Mouse (Mus musculus) hindbrain, embryonic 11.5 days (tissue): Measurements from ENCODE around the gene Arhgap10. TPM values are rescaled to one million over a fixed set of nuclear protein-coding genes. Genes with fewer than 3 reads are reported as not detected.

Experiments
- ATAC-seq: fragments of 200-750 bp; cut with Nextera tagmentation; 2 replicates; pipeline ENCODE4 v1.8.0; 2017; ENCODE audit warnings: mild to moderate bottlenecking, moderate TSS enrichment, moderate library complexity; ENCODE audit not compliant: low FRiP score
- DNase-seq: peaks from one replicate; pipeline ENCODE4 v3.0.0-alpha.2; 2015; ENCODE audit warnings: low spot score
- H3K27ac ChIP-seq: fragments of 300-500 bp; sonication (generic); 2 replicates; pipeline ENCODE4 v1.5.1; 2014; ENCODE audit warnings: mild to moderate bottlenecking, low read depth, low read length
- H3K27me3 ChIP-seq: fragments of 300-500 bp; sonication (generic); 2 replicates; pipeline ENCODE4 v1.6.1; 2014; ENCODE audit warnings: mild to moderate bottlenecking, low read length, moderate library complexity, mixed read lengths; ENCODE audit not compliant: control insufficient read depth, insufficient read depth
- H3K36me3 ChIP-seq: fragments of 300-500 bp; sonication (generic); 2 replicates; pipeline ENCODE4 v1.6.1; 2014; ENCODE audit warnings: mild to moderate bottlenecking, low read length, moderate library complexity, mixed read lengths; ENCODE audit not compliant: control insufficient read depth, insufficient read depth
- H3K4me1 ChIP-seq: fragments of 300-500 bp; sonication (generic); replicated peaks from 2 replicates; pipeline ENCODE4 v1.6.1; 2014; ENCODE audit warnings: low read length, mixed read lengths; ENCODE audit not compliant: control insufficient read depth, insufficient read depth
- H3K4me2 ChIP-seq: fragments of 300-500 bp; sonication (generic); replicated peaks from 2 replicates; pipeline ENCODE4 v1.6.1; 2014; ENCODE audit warnings: mild to moderate bottlenecking, low read depth, low read length
- H3K4me3 ChIP-seq: fragments of 300-500 bp; sonication (generic); 2 replicates; pipeline ENCODE4 v1.5.1; 2014; ENCODE audit warnings: low read depth, low read length
- H3K9ac ChIP-seq: fragments of 300-500 bp; sonication (generic); 2 replicates; pipeline ENCODE4 v1.6.1; 2014; ENCODE audit warnings: low read depth, low read length
- H3K9me3 ChIP-seq: fragments of 300-500 bp; sonication (generic); 2 replicates; pipeline ENCODE4 v1.6.1; 2016; ENCODE audit warnings: low read length; ENCODE audit not compliant: control insufficient read depth
- WGBS: fragments of 180-500 bp; shearing (Covaris S2); extraction: QIAGEN DNeasy Blood & Tissue Kit; methylation state at CpG from one replicate; pipeline ENCODE4 v1.1.7; 2014; 5-methylcytosine and 5-hydroxymethylcytosine counted together
- polyA plus RNA-seq: library from polyadenylated mRNA; unstranded; fragments of >200 nt; fragmentation: Nextera tagmentation; extraction: Ambion mirVana; gene quantifications from 2 replicates; pipeline ENCODE4 v1.2.1, GENCODE M21; 2014

Gene Arhgap10
- polyA plus RNA-seq, 1 experiment from 2014 or later, result 15.4 TPM

DNA sequence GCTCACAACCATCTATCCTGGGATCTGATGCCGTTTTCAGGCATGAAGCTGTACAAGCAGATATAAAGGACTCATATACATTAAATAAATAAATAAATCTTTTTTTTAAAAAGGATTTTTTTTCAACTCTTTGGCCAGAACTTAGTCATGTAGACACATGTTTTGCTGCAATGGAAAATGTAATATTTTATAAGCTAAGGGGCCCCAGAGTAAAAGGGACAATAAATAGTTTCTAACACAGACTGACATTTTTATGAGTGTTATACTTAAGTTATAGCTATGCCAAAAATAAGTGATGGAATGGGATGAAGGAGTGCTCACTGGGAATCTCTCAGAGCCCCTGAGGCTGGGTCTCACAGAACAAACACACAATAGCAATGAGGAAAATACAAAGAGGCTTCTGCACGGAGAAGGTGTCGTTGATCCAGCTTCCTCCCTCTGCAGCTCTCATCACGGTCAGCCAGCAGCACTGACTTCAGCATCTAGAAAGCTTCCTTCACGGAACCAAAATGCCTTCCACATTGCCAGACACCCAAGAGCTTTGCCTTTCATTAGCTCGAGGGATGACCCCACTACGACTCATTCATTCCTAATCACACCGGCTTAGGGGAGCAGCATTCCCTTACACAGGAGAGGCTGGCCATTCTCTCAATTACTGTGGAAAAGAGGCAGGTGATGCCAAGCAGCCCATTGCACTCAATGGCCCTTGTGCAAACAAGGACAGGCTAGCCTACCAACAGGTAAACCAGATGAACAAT, 3.5 kb upstream of the Arhgap10 start:
- 89% methylated on average over 8 of the region's 8 CpGs for WGBS

DNA sequence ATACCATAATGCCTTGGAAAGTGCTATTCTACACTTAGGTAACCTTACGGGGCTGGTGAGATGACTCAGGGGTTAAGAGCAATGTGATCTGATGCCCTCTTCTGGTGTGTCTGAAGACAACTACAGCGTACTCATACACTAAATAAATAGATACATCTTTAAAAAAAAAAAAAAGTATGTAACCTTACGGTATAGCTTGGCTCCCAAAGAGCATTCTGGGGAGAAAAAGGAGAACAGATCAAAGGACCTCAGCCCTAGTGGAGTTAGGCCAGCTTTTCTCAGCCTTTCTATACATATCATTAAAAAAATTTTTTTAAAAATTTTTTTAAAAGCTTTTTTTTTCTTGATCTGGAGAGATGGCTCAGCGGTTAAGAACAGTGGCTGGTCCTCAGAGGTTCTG, 2.8 kb upstream of the Arhgap10 start:
- Histone ChIP-seq H3K36me3 (no peaks in the 10 kb centered on the region), H3K9me3 (no peaks in the 10 kb centered on the region), H3K4me2 (no peak overlapping the region), H3K4me1 (no peaks in the 10 kb centered on the region), H3K9ac (no peak overlapping the region), H3K4me3 (no peak overlapping the region), H3K27me3 (no peaks in the 10 kb centered on the region; the same call in 1 of the 2 replicates), H3K27ac (no peak overlapping the region)
- ATAC-seq (no peak), DNase-seq (no peak)
- WGBS, result 92% methylated on average over 4 of the region's 4 CpGs

More for the DNA sequence above, 3.5 kb upstream of the Arhgap10 start:
- H3K4me1 ChIP-seq, result no peaks in the 10 kb centered on the region
- no peak overlapping the region for H3K9ac ChIP-seq
- no peak overlapping the region for H3K4me3 ChIP-seq
- no peaks in the 10 kb centered on the region for H3K9me3 ChIP-seq
- no peaks in the 10 kb centered on the region; the same call in 1 of the 2 replicates for H3K27me3 ChIP-seq
- H3K36me3 ChIP-seq, result no peaks in the 10 kb centered on the region
- DNase-seq (no peak), ATAC-seq (no peak)
- H3K27ac ChIP-seq, result no peak overlapping the region
- H3K4me2 ChIP-seq, result no peak overlapping the region

DNA sequence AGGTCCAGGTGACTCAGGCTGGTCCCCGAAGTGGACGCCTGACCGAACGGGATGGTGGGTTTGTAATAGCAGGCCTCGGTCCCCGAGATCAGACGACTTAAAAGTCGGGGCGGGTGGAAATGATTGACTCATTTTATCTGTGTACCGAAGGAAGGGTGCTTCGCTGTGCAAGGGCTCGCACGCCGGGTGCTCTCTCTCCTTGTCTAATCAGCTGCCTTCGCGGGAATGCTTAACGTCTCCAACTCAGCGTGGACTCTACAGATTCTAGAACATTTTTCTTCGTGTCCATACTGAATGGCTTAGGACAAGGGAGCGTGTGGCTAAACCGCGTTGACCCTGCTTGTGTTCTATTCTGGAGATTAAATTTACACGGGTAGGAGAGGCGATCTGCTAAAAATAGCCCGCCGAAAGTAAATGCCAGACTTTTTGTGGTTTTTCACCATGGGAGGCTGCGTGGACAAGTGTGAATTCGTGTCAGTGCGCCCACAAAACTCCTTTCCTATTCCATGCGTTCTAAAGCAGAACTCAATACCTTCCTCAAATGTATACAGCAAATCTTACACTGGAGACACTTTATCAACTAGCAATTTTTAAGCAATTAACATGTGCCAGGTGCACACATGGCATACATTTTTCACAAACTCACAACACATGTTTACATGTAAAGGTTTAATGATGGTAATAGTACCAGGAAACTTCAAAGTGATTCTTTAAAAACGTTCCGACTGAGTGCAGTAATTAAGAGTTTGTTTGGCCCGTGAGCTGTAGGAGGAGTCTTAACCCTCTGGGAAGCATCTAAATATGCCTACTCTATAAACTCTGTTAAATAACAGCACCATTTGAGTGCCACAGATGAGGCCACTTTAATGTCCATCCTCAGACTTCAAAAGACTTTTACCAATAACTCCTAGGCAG, 705 bp upstream of the Arhgap10 start:
- Histone ChIP-seq H3K9me3 (no peaks in the 10 kb centered on the region), H3K27me3 (no peaks in the 10 kb centered on the region; the same call in 1 of the 2 replicates), H3K4me1 (no peaks in the 10 kb centered on the region), H3K4me2 (peak overlapping the region; percentile 88), H3K9ac (peak overlapping the region; percentile 52), H3K36me3 (no peaks in the 10 kb centered on the region), H3K27ac (no peak overlapping the region), H3K4me3 (peak overlapping the region; percentile 65)
- no peak for DNase-seq
- WGBS, result 11% methylated on average over 33 of the region's 33 CpGs
- peak; percentile 57 for ATAC-seq

DNA sequence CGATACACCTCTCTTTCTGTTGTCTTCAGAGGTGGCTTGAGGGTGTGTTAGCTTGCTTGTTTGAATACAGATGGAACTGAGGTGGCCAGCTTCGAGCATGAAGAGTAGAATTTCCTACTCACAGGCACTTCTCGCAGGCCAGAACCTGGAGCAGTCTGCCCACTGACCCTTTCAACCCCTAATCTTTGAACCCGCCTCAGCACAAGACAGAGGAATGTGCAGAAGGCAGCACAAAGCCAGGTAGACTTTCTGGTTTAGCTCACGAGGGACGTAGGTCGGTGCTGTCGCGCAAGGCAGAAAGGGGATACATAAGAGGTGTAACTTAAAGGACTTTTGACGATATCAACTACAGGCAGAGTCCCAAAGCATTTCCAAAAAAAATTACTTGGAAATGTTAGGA, 908 bp downstream of the Arhgap10 start:
- DNase-seq (no peak), ATAC-seq (no peak)
- H3K9me3 ChIP-seq, result no peaks in the 10 kb centered on the region
- no peaks in the 10 kb centered on the region; the same call in 1 of the 2 replicates for H3K27me3 ChIP-seq
- H3K36me3 ChIP-seq, result no peaks in the 10 kb centered on the region
- H3K4me3 ChIP-seq, result peak overlapping the region; percentile 65
- peak overlapping the region; percentile 88 for H3K4me2 ChIP-seq
- H3K4me1 ChIP-seq, result no peaks in the 10 kb centered on the region
- no peak overlapping the region for H3K27ac ChIP-seq
- WGBS, result 6% methylated on average over 10 of the region's 10 CpGs
- peak overlapping the region; percentile 52; the same call in 1 of the 2 replicates for H3K9ac ChIP-seq

DNA sequence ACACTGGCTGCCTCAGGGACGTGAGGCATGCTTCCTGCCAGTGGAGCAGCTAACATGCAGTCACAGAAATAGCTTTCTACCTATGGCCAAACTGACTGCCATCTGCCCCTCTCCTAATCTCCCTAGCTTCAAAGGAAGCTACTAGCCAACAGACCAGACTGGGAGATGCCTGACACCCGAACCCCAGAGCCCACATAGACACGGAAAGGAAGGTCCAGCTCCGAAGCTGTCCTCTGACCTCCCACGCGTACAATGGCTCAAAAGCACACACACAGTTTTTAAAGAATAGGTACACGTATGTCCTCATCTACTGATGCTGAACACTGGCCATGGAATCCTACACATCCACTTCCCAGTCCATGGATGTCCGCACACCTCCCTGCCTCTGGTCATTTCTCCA, 2.0 kb downstream of the Arhgap10 start:
- Histone ChIP-seq H3K27ac (no peak overlapping the region), H3K9me3 (no peaks in the 10 kb centered on the region), H3K4me3 (no peak overlapping the region), H3K4me2 (0 out of 2 replicates have a peak overlapping the region, but pooled peaks have one; percentile 9), H3K9ac (no peak overlapping the region), H3K36me3 (no peaks in the 10 kb centered on the region), H3K4me1 (no peaks in the 10 kb centered on the region), H3K27me3 (no peaks in the 10 kb centered on the region; the same call in 1 of the 2 replicates)
- ATAC-seq (no peak), DNase-seq (no peak)
- WGBS, result 75% methylated on average over 8 of the region's 8 CpGs

DNA sequence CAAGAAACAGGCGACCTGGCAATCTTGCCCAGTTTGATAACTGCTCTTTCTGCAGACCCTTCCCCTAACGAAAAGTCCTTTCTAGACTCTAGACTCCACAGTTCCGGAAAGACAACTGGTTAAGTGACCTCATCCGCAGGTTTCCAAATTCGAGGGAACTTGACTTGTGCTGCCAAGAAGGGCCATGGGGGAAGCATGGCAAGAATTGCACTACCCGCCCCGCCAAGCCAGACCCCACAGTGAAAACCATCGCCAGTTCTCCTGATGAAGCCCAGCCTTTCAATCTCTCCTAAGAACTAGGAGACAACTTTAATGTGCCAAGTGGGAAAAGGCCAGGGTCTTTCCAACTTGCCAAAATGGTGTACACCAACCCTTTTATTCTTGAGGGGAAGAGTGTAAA, 2.6 kb downstream of the Arhgap10 start:
- no peaks in the 10 kb centered on the region for H3K4me1 ChIP-seq
- DNase-seq (no peak), ATAC-seq (no peak)
- H3K9me3 ChIP-seq, result no peaks in the 10 kb centered on the region
- no peaks in the 10 kb centered on the region; the same call in 1 of the 2 replicates for H3K27me3 ChIP-seq
- H3K36me3 ChIP-seq, result no peaks in the 10 kb centered on the region
- no peak overlapping the region for H3K9ac ChIP-seq
- no peak overlapping the region for H3K4me3 ChIP-seq
- 94% methylated on average over 8 of the region's 8 CpGs for WGBS
- no peak overlapping the region for H3K4me2 ChIP-seq
- no peak overlapping the region for H3K27ac ChIP-seq

DNA sequence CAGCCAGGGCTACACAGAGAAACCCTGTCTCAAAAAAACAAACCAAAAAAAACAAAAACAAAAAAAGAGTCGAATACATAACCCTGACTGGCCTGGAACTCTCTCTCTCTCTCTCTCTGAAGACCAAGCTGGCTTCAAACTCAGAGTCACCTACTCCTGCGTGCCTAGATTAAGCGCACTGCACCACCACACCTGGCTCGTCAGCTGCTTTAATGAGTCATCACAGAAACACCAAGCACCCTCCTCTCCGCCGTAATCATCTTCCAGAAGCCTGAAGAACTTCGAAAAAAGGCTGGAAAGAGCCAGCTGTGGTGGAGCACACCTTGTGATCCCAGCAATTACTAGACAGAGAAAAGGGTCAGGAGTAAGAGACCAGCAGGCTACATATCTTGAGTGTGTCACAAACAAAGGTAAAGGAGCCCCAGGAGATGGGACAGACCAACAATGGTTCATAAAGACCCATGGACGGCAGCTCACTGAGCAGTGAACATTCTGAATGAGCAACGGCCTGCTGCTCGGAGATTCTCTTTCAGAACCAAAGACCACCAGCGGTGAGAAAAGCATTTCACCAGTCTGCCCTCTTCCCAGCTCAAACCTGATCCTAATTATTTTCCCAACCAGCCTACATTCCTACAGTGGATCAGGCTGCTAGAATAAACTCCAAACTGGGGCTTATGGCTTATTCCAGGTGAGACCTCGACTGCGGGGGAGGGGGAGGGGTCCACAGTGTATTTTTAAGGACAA, 5.8 kb downstream of the Arhgap10 start:
- Histone ChIP-seq H3K36me3 (no peaks in the 10 kb centered on the region), H3K27me3 (no peaks in the 10 kb centered on the region; the same call in 1 of the 2 replicates), H3K4me3 (no peak overlapping the region), H3K9me3 (no peaks in the 10 kb centered on the region), H3K4me2 (0 out of 2 replicates have a peak overlapping the region, but pooled peaks have one; percentile 2), H3K27ac (no peak overlapping the region), H3K9ac (no peak overlapping the region), H3K4me1 (no peaks in the 10 kb centered on the region)
- ATAC-seq, result no peak
- peak; percentile 33 for DNase-seq
- 38% methylated on average over 13 of the region's 13 CpGs for WGBS

DNA sequence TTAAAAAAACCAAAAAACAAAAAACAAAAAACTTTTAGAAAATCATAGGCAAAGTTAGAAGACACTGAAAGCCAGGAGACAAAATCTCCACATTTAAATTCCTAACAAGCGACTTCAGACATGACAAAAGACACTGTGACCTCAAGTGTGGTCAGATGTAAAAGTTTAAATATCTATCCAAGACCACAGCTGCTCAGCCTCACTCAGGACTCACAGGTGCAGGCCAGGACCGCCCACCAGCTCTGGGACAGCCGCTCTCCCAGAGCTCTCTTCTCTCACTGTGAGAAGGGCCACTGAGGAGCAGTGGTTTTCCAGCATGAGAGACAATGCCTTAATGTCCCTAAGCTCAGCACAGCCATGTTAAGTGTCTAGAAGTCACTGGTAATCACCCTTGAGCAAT, 7.3 kb downstream of the Arhgap10 start:
- Histone ChIP-seq H3K9me3 (no peaks in the 10 kb centered on the region), H3K27ac (no peak overlapping the region), H3K4me3 (no peak overlapping the region), H3K27me3 (no peaks in the 10 kb centered on the region; the same call in 1 of the 2 replicates), H3K36me3 (no peaks in the 10 kb centered on the region), H3K4me2 (no peak overlapping the region), H3K9ac (no peak overlapping the region), H3K4me1 (no peaks in the 10 kb centered on the region)
- no peak for DNase-seq
- 74% methylated on average over 3 of the region's 3 CpGs for WGBS
- ATAC-seq, result no peak
